Mouse (Mus musculus): Measurements from ENCODE around the gene Srarp.

Gene Srarp

GRCm38 (mm10) chr4:141387093-141387784 is 48.7 kb downstream of the Srarp start:
- DNase-seq = peak; percentile 32 to 75

GRCm38 (mm10) chr4:141386150-141386549 is 49.8 kb downstream of the Srarp start:
- no peak for DNase-seq

DNA sequence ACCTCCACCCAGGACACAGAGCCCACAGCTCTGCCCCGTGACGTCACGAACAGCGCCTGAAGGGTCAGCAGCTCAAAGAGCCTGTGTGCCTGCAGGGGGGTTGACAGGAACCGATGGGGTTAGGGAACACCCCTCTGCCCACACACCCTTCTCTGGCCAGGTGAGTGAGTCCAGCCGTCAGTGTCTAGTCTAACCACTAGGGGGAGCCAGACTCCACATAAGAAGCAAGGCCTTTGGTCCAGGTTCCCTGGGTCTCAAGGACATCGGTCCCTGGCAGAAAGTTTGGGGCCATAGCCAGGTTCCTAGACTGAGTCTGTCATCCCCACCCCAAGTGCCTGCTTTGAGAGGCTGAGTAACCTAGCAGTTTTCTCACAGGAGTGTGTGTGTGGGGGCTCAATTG is 50.6 kb downstream of the Srarp start:
- DNase-seq = peak in 1 of 2 experiments; percentile 41
